Mouse (Mus musculus): ENCODE results near the gene Bhlha9.
"Not testable (repeated sequence)": the region's sequence is repeated elsewhere in the genome, so short reads cannot be mapped to it uniquely, and the experiment has no call there.

Gene Bhlha9

GRCm38 (mm10) chr11:76666002-76666649 is 6.1 kb upstream of the Bhlha9 start:
- DNase-seq, result no peak

- DNase-seq, result no peak
Measured at GRCm38 (mm10) chr11:76667807-76668206, 4.5 kb upstream of the Bhlha9 start.

GRCm38 (mm10) chr11:76672561-76673384 is 503 bp downstream of the Bhlha9 start:
- peak; percentile 73 for DNase-seq

- no peak for DNase-seq
Measured at GRCm38 (mm10) chr11:76674199-76674598, 1.9 kb downstream of the Bhlha9 start.

- DNase-seq, result no peak
Measured at GRCm38 (mm10) chr11:76674704-76675103, 2.4 kb downstream of the Bhlha9 start.

- not testable (repeated sequence) for DNase-seq
Measured at GRCm38 (mm10) chr11:76679508-76679907, 7.2 kb downstream of the Bhlha9 start, which contains the start of gene Trarg1. TSS of gene Trarg1 (plus strand) at chr11:76679808.

GRCm38 (mm10) chr11:76685604-76686003 is 13.3 kb downstream of the Bhlha9 start:
- DNase-seq, result no peak

- DNase-seq, result no peak
Measured at GRCm38 (mm10) chr11:76692096-76692495, 19.8 kb downstream of the Bhlha9 start.

- DNase-seq, result peak; percentile 45
Measured at GRCm38 (mm10) chr11:76695810-76696209, 23.5 kb downstream of the Bhlha9 start.

GRCm38 (mm10) chr11:76699626-76700025 is 27.4 kb downstream of the Bhlha9 start:
- DNase-seq, result no peak

GRCm38 (mm10) chr11:76707656-76708055 is 35.4 kb downstream of the Bhlha9 start:
- DNase-seq, result no peak

- DNase-seq, result no peak
Measured at GRCm38 (mm10) chr11:76708066-76708465, 35.8 kb downstream of the Bhlha9 start.

GRCm38 (mm10) chr11:76708881-76709280 is 36.6 kb downstream of the Bhlha9 start:
- DNase-seq, result no peak

GRCm38 (mm10) chr11:76709625-76710452 is 37.6 kb downstream of the Bhlha9 start:
- no peak for DNase-seq

- no peak for DNase-seq
Measured at GRCm38 (mm10) chr11:76717000-76717399, 44.7 kb downstream of the Bhlha9 start.
